Mouse (Mus musculus) stomach, embryonic 16.5 days (tissue): ENCODE measurements around the gene Cyb561. TPM values are rescaled to one million over a fixed set of nuclear protein-coding genes. Genes with fewer than 3 reads are reported as not detected.

Experiments
- ATAC-seq: fragments of 200-750 bp; cut with Nextera tagmentation; 2 replicates; pipeline ENCODE4 v1.8.0; 2017; ENCODE audit warnings: moderate number of reproducible peaks, moderate TSS enrichment; ENCODE audit not compliant: insufficient read depth, low FRiP score
- H3K27ac ChIP-seq: fragments of 300-500 bp; sonication (generic); 2 replicates; pipeline ENCODE4 v1.5.1; 2014; ENCODE audit warnings: low read length
- H3K27me3 ChIP-seq: fragments of 300-500 bp; sonication (generic); 2 replicates; pipeline ENCODE4 v1.6.1; 2014; ENCODE audit warnings: low read length, control low read depth, mixed read lengths; ENCODE audit not compliant: control insufficient read depth, insufficient read depth
- H3K36me3 ChIP-seq: fragments of 300-500 bp; sonication (generic); 2 replicates; pipeline ENCODE4 v1.6.1; 2014; ENCODE audit warnings: low read length; ENCODE audit not compliant: control insufficient read depth, insufficient read depth
- H3K4me1 ChIP-seq: fragments of 300-500 bp; sonication (generic); 2 replicates; pipeline ENCODE4 v1.6.1; 2014; ENCODE audit warnings: low read length, control low read depth, mixed read lengths; ENCODE audit not compliant: control insufficient read depth, insufficient read depth
- H3K4me2 ChIP-seq: fragments of 300-500 bp; sonication (generic); 2 replicates; pipeline ENCODE4 v1.6.1; 2014; ENCODE audit warnings: low read depth, low read length, mixed read lengths
- H3K4me3 ChIP-seq: fragments of 300-500 bp; sonication (generic); replicated peaks from 2 replicates; pipeline ENCODE4 v1.5.1; 2014; ENCODE audit warnings: mild to moderate bottlenecking, low read length
- H3K9ac ChIP-seq: fragments of 300-500 bp; sonication (generic); 2 replicates; pipeline ENCODE4 v1.6.1; 2014; ENCODE audit warnings: low read length
- H3K9me3 ChIP-seq: fragments of 300-500 bp; sonication (generic); replicated peaks from 2 replicates; pipeline ENCODE4 v1.6.1; 2016; ENCODE audit warnings: low read length, control low read depth; ENCODE audit not compliant: control insufficient read depth
- WGBS: fragments of 180-500 bp; shearing (Covaris S2); extraction: QIAGEN DNeasy Blood & Tissue Kit; methylation state at CpG from one replicate; pipeline ENCODE4 v1.1.7; 2014; 5-methylcytosine and 5-hydroxymethylcytosine counted together
- polyA plus RNA-seq: library from polyadenylated mRNA; unstranded; fragments of >200 nt; fragmentation: Nextera tagmentation; extraction: Ambion mirVana; gene quantifications from 2 replicates; pipeline ENCODE4 v1.2.1, GENCODE M21; 2015

The Cyb561 gene
- polyA plus RNA-seq, 1 experiment from 2014 or later, result 45.6 TPM

GRCm38 (mm10) chr11:105958566-105958965 lies 5.4 kb upstream of the Cyb561 start:
- Histone ChIP-seq H3K36me3 (no peaks in the 10 kb centered on the region), H3K27me3 (no peaks in the 10 kb centered on the region), H3K4me1 (no peaks in the 10 kb centered on the region), H3K27ac (no peak overlapping the region), H3K4me2 (no peak overlapping the region), H3K4me3 (no peak overlapping the region), H3K9me3 (no peaks in the 10 kb centered on the region), H3K9ac (no peak overlapping the region)
- WGBS, result 44% methylated on average over 1 of the region's 1 CpGs
- ATAC-seq, result no peak

- Histone ChIP-seq H3K27me3 (no peaks in the 10 kb centered on the region), H3K4me2 (no peak overlapping the region), H3K27ac (no peak overlapping the region), H3K4me1 (no peaks in the 10 kb centered on the region), H3K36me3 (no peaks in the 10 kb centered on the region), H3K9me3 (no peaks in the 10 kb centered on the region), H3K4me3 (no peak overlapping the region), H3K9ac (no peak overlapping the region)
- WGBS, result 61% methylated on average over 6 of the region's 6 CpGs
- no peak for ATAC-seq
Measured at GRCm38 (mm10) chr11:105957501-105957900, 4.4 kb upstream of the Cyb561 start.

- no peaks in the 10 kb centered on the region for H3K27me3 ChIP-seq
- WGBS, result 88% methylated on average over 28 of the region's 28 CpGs
- no peaks in the 10 kb centered on the region for H3K36me3 ChIP-seq
- ATAC-seq, result no peak
- no peak overlapping the region for H3K4me3 ChIP-seq
- no peak overlapping the region for H3K4me2 ChIP-seq
- no peaks in the 10 kb centered on the region for H3K4me1 ChIP-seq
- no peak overlapping the region for H3K9ac ChIP-seq
- H3K9me3 ChIP-seq, result no peaks in the 10 kb centered on the region
- H3K27ac ChIP-seq, result no peak overlapping the region
Measured at GRCm38 (mm10) chr11:105955815-105956430, 2.8 kb upstream of the Cyb561 start.

GRCm38 (mm10) chr11:105953402-105953801 lies 266 bp upstream of the Cyb561 start:
- no peak overlapping the region for H3K4me2 ChIP-seq
- no peak overlapping the region for H3K4me3 ChIP-seq
- no peaks in the 10 kb centered on the region for H3K27me3 ChIP-seq
- ATAC-seq, result peak; percentile 58; the same call in 1 of the 2 replicates
- no peak overlapping the region for H3K9ac ChIP-seq
- H3K27ac ChIP-seq, result peak overlapping the region; percentile 48
- 61% methylated on average over 6 of the region's 6 CpGs for WGBS
- no peaks in the 10 kb centered on the region for H3K4me1 ChIP-seq
- no peaks in the 10 kb centered on the region for H3K9me3 ChIP-seq
- H3K36me3 ChIP-seq, result no peaks in the 10 kb centered on the region

GRCm38 (mm10) chr11:105952111-105952510 lies 1.0 kb downstream of the Cyb561 start:
- WGBS, result 83% methylated on average over 9 of the region's 9 CpGs
- Histone ChIP-seq H3K27me3 (no peaks in the 10 kb centered on the region), H3K9me3 (no peaks in the 10 kb centered on the region), H3K4me2 (no peak overlapping the region), H3K4me1 (peaks cover 2% of the 10 kb centered on the region; the same call in 1 of the 2 replicates), H3K4me3 (no peak overlapping the region), H3K36me3 (no peaks in the 10 kb centered on the region), H3K9ac (no peak overlapping the region), H3K27ac (no peak overlapping the region)
- ATAC-seq, result no peak

- Histone ChIP-seq H3K9ac (no peak overlapping the region), H3K4me2 (no peak overlapping the region), H3K4me3 (no peak overlapping the region), H3K36me3 (no peaks in the 10 kb centered on the region), H3K9me3 (no peaks in the 10 kb centered on the region), H3K27ac (no peak overlapping the region), H3K27me3 (no peaks in the 10 kb centered on the region), H3K4me1 (peaks cover 6% of the 10 kb centered on the region; the same call in 1 of the 2 replicates)
- no peak for ATAC-seq
- WGBS, result 57% methylated on average over 3 of the region's 3 CpGs
Measured at GRCm38 (mm10) chr11:105951601-105952044, 1.5 kb downstream of the Cyb561 start.

- no peaks in the 10 kb centered on the region for H3K36me3 ChIP-seq
- no peak overlapping the region for H3K27ac ChIP-seq
- WGBS, result 55% methylated on average over 4 of the region's 4 CpGs
- H3K9ac ChIP-seq, result no peak overlapping the region
- peaks cover 9% of the 10 kb centered on the region for H3K4me1 ChIP-seq
- H3K4me3 ChIP-seq, result no peak overlapping the region
- H3K9me3 ChIP-seq, result no peaks in the 10 kb centered on the region
- no peaks in the 10 kb centered on the region for H3K27me3 ChIP-seq
- no peak for ATAC-seq
- H3K4me2 ChIP-seq, result no peak overlapping the region
Measured at GRCm38 (mm10) chr11:105950519-105950918, 2.6 kb downstream of the Cyb561 start.

GRCm38 (mm10) chr11:105948255-105948654 lies 4.9 kb downstream of the Cyb561 start:
- Histone ChIP-seq H3K27ac (no peak overlapping the region), H3K4me1 (peaks cover 18% of the 10 kb centered on the region), H3K4me3 (no peak overlapping the region), H3K27me3 (no peaks in the 10 kb centered on the region; the same call in 1 of the 2 replicates), H3K36me3 (no peaks in the 10 kb centered on the region), H3K9ac (no peak overlapping the region), H3K9me3 (no peaks in the 10 kb centered on the region), H3K4me2 (no peak overlapping the region)
- ATAC-seq, result no peak
- 82% methylated on average over 2 of the region's 2 CpGs for WGBS

GRCm38 (mm10) chr11:105946694-105947154 lies 6.4 kb downstream of the Cyb561 start:
- no peak overlapping the region for H3K9ac ChIP-seq
- no peaks in the 10 kb centered on the region for H3K36me3 ChIP-seq
- H3K9me3 ChIP-seq, result no peaks in the 10 kb centered on the region
- ATAC-seq, result no peak
- H3K4me1 ChIP-seq, result peaks cover 18% of the 10 kb centered on the region
- 30% methylated on average over 11 of the region's 11 CpGs for WGBS
- H3K27me3 ChIP-seq, result no peaks in the 10 kb centered on the region; the same call in 1 of the 2 replicates
- H3K27ac ChIP-seq, result peak overlapping the region; percentile 80
- H3K4me2 ChIP-seq, result 0 out of 2 replicates have a peak overlapping the region, but pooled peaks have one; percentile 1
- H3K4me3 ChIP-seq, result no peak overlapping the region
